Mouse (Mus musculus) liver, adult 2 months (tissue): Measurements from ENCODE around the gene Hoxb7.

Experiments used
- CTCF ChIP-seq: fragments of 200-500 bp; IDR thresholded peaks from 2 replicates; pipeline ENCODE4 v1.5.1; 2011; ENCODE audit warnings: low read depth, low read length, control low read depth
- POLR2A ChIP-seq: fragments of 200-500 bp; IDR thresholded peaks from 2 replicates; pipeline ENCODE4 v1.6.1; 2011; ENCODE audit warnings: low read length, control low read depth; ENCODE audit not compliant: insufficient read depth; ENCODE audit errors: extremely low read depth

DNA sequence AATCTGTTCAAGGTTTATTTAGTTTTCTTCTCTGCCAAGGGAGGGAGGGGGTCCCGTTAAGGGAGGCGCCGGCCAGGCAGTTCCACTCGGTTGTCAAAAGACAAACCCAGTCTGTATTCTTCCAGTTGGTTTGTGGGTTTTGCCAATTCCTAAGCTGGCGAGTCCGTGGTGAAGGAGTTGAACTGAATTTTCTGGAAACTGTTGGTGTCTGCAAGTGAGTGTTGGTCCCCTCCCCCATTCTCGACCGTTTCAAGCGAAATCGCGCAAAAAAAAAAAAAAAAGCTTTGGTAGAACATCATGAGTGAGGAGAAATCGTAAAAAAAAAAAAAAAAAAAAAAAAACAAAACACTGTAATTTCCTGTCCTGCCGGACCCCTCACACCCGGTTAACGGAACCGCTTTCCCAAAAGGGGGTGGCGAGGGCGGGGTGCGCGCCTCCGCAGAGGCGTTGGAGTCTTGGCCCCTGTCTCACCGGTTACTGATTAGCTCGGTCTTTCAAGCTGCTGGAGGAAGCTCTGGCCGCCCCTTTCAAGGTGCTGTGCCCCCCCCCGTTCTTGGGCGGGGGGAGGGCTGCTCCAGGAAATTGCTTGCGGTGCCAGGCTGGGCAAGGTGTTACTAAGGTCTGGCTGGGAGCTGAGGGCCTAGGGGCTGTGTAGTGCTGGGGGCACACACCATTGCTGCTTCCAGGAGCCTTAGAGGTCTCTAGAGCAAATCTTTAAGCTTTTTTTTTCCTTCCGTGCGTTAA lies 8.8 kb downstream of the Hoxb7 start:
- TF ChIP-seq POLR2A = no peak
- no peak for TF ChIP-seq CTCF
